Mouse (Mus musculus) mouse embryonic stem cell (cell line): ENCODE data around the gene Kdm6b.

ENCODE experiments used
- in situ Hi-C, 2 experiments: fragments of 300-500 bp; cut with MboI; formaldehyde crosslinking; loops; 1 replicate in 1 of 2; 3 replicates in 1 of 2; pipeline ENCODE4 v1.14.3; 2019 to 2020; ENCODE audit warnings: low sequenced_read_pairs in 2 of 2, low pct_unique_long_range_greater_than_20kb in 1 of 2, mixed read lengths in 1 of 2; ENCODE audit not compliant: unreplicated experiment in 1 of 2

Kdm6b gene

DNA sequence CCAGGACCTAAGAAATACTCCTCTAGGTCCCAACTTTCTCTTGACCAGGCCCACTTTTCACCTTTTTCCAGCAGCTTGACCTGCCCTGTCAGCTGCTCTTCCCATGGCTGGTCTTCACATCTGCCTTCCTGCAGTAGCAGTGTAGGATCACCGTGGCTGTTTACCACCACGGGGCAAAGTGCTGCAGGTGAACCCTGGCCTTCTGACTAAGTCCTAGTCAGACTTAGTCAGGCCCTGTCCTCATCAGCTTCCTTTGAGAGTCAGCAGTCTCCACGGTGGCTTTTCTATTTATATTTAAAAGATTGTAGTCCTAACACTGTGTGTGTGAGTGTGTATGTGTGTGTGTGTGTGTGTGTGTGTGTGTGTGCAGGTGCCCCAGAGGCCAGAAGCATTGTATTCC is 35.7 kb downstream of the Kdm6b start:
- in situ Hi-C loops, result no loop called here

DNA sequence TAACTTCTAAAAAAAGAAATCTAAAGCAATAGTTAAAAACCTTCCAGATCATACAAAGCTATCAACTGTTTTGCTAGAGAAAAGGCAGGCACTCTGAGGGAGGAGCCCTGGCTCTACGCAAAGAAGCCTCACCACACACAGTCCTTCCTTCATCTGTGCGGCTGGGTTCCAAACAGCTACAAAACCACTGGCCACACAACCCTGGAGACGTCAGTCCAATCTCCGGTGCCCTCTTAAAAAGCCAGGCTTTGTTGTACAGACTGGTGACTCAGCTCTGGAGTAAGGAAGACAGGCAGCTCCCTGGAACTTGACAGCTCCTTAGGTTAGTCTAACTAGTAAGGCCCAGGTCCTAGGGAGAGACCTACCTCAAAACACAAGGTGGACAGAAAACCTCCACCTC is 37.8 kb downstream of the Kdm6b start:
- in situ Hi-C loops, result no loop called here

DNA sequence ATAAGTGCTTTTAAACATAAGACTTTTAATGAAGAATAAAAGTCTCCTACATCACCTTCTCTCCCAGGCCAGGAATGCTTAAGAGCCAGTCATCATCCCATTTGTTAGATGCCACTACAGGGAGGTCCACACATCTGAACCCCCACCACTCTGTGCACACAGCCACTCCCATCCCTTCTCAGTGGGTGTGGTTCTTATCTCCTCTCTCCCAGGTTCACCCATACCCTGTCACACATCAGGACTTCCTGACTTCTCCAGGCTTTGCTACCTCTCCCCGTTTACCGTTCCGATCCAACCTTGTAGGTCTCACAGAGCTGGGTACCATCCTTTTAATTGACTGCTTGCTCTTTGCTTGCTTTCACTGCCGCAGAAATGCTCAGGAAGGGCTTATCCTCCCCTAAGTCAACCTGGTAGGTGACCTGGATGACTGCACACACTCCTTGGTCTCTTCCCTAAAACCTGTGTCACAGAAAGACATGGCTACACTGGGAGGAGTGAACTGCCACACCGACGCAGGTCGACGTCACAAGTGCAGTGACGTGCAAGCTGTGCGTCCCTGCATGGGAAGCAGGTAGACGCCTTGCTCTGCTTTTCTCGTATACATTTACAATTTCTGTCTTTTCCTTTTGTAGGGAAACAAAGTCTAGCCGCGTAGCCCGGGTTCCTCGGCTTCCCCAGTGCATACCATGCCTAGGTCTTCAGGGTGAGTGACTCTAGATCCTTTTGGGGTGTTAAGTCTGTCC is 40.1 kb downstream of the Kdm6b start:
- in situ Hi-C loops, result no loop called here

DNA sequence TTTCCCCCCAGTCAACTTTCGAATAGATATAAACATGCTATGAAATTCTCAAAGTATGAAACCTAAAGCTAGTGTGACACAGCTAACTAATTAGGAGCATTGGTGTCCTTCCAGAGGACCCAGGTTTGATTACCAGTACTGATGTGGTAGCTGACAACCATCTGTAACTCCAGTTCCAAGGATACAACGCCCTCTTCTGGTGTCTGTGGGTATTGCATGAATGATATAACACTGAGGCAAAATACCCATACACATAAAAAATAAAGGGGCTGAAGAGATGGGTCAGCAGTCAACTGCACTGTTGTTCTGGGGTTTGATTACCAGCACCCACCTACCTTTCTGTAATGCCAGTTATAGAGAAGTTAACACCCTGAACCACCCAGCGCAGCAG is 40.7 kb downstream of the Kdm6b start:
- in situ Hi-C loops, result no loop called here

DNA sequence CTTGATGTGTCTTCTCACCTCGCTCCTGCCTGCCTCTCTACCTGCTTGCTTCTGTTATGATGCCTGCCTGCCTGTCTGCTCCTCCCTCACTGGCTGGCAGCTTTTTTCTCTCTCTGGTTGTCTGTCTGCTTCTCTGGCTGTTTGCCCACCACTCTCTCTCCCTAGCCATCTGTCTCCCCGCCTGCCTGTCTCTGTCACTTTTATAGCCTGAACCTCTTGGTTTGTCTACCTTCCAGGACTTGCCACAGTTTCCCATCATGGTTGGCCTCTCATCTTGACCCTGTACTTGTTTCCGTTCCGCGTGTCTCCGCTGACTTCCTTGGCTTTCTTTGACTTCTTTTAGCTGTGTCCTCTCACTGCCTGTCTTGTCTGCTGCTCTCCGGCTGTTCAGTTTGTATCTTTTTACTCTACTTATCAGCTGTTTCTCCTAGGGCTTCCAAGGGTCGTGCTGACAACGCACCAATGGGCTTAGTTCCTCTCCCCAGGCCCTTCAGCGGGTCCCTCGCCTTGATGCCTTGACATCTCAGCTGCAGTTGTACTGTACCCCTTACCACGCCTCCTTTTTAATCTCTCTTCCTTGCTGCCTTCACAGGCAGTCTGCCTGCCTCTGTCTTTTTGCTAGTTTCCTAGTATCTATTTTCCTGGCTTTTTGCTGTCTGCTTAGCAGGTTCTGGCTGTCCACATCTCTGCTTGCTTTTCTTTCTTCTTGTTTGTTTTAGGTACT is 41.3 kb downstream of the Kdm6b start:
- in situ Hi-C loops, result no loop called here

DNA sequence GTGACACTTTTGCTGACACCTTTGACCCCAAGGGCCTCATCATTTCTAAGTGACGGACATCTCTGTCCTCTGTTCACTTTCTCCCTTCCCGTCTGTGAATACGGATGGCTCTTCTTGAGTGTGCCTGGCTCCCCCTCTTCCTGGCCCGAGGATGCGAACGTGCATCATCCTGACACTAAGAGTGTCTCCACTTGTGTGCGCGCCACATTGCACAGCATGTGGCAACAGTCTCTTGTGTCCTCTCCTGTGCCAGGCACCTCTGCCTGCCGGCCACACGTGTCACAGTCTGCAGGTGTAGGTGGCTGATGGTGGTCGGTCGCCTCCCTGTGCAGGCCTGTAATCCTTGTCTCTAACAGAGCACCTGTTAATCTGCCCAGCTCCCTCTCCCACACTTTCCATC is 41.9 kb downstream of the Kdm6b start:
- in situ Hi-C loops, result no loop called here

DNA sequence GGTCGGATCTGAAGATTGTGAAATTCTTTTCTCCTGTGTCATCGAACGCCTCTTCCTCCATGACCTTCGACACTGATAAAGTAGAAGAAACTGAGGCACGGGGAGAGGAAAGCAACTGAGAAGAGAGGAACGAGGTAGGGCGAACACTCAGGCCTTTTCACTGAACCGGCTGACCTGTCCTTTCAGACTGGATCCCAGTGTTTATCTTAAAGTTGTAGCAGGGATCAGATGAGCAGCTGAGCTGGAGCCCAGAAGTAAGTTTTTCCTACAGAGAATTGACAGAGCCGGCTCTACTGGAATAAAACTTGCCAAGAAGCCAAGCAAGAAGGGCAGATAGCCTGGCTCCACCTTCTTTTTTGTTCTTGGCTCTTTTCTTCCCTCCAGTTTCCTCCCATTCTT is 42.7 kb downstream of the Kdm6b start:
- in situ Hi-C loops, result no loop called here

DNA sequence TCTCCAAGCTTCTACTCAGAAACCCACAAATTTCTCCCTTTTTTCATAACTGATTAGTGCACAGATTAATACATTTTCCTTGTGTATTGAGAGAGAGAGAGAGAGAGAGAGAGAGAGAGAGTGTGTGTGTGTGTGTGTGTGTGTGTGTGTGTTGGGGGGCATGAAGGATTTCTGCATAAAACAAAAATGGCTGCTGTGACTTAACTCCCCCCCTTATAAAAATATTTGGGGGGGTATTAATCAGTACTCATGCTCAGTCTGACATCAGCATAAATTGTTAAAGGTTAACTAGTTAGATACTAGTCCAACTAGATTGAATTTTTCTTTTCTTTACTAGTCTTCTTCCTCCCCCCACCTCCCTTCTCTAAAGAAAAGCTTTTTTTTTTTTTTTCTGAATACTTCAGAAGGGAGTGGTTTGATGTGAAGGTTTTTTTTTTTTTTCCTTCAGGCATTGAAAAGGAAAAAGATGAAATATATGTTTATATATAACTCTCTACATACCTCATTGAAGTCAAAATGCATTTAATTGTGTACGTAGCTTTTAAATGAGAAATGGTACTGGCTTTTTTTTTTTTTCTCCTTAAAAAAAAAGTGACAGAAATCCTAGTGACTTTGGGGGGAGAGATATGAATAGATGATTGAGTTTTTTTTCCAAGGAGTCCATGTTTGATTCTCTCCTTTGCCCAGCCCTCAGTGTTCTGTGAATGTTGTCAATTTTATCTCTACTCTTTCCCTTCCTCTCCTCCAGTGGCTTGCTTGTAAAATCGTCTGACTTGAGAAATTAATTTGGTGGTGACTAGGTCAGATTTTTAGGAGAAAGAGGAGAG is 43.3 kb downstream of the Kdm6b start:
- in situ Hi-C loops, result no loop called here

DNA sequence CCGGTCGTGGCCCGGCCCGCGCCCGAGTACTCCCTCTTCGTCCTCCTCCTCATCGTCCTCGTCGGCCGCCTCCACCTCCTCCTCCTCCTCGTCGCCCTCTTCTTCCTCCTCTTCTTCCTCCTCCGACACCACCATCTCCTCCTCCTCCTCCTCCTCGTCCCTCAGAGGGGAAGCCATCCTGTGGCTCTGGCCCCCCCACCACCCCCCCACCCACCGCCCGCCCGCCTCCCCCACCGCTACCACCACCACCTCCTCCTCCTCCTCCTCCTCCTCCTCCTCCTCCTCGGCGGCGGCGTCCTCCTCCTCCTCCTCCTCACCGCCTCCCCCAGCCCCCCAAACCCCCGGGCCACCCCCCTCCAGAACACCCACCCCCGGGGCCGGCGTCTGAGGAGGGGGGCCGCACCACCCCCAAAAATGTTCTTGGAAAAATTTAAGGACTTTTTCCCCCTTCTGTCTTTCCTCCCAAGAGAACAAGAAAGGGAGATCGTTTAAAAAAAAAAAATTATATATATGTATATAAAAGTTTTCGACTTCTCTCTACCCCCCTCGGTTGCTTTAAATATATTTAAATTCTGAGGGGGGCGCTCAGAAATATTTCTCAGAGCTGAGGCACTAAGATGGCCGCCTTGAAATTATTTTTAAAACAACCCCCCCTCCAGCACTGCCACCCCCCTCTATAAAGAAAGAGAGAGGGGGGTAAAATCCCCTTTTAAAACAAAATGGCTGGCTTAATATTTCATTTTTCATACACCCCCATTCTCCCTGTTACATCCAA is 44.1 kb downstream of the Kdm6b start, which contains the start of gene Chd3:
Chd3 (minus strand) TSS at position 192 of the 775 bp plus-strand sequence.
- in situ Hi-C loops, result no loop called here

DNA sequence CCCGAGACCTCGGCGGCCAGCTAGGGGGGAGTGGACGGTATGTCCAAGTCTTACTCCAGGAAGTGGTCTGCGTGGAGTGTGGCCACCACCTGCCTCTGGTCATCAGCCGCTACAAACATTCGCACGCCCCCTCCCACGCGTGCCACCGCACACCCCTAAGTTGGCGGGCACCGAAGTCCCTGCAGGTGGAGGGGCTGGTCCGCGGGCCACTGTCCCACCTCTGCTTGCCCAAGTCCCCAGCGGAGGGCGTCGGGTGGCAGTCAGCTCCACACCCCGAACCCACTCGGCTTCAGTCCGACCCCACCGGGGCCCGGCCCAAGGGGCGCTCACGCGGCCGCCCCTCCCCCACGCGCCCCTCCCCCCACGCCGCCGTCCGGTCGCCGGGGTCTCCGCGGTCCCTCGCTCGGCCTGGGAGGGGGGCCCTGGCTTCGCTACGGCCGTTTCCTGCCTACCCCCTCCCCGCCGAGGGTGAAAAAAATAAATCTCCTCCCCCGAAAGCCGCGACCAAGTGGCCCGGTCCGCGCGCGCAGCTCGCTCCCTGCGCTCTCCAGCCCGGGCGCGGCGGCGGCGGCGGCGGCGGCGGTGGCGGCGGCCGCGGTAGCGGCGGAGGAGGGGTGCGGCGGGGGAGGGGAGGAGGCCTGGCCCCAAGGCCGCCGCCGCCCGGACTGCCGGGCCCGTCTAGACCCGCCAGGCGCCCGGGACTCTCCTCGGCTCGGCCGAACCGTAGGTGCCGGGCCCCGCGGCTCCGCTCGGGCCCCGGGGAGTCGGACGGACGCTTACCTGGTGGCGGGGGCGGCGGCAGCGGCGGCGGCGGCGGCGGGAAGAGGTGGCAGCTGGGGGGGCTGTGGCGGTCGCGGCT is 44.9 kb downstream of the Kdm6b start:
- in situ Hi-C loops, result no loop called here

DNA sequence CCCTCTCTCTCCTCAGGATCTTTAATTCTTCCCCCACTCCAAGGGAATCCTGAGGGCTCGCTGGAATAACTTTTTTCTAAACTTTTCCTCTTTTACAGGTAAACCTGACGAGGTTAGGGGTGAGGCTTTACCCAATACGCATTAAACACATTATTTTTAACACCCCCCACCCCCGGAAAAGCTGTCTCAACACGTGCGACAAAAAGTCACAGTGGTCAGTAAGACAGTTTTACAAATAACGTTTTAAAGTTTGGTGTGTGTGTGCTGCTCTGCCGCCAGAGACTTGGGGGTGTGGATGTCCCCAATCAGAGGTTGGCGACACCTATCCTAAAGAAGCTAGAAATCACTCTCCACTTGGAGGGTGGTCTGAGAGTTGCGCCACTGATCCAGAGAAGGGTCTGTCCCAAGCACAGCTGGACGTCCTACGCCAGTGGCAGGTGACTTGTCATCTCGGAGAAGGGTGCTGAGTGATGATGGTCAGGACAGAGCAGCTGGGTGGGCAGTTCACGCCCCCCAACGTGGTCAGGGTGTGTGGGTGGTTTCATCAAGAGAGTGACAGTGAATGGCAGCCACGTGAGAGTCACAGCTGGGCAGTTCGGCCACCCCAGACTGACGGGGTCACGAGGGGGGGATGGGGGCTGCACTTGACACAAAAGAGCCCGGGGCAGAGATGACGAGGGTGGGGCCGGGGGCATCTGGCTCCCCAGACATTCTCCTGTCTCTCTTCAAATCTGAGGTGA is 45.7 kb downstream of the Kdm6b start:
- in situ Hi-C loops, result no loop called here

DNA sequence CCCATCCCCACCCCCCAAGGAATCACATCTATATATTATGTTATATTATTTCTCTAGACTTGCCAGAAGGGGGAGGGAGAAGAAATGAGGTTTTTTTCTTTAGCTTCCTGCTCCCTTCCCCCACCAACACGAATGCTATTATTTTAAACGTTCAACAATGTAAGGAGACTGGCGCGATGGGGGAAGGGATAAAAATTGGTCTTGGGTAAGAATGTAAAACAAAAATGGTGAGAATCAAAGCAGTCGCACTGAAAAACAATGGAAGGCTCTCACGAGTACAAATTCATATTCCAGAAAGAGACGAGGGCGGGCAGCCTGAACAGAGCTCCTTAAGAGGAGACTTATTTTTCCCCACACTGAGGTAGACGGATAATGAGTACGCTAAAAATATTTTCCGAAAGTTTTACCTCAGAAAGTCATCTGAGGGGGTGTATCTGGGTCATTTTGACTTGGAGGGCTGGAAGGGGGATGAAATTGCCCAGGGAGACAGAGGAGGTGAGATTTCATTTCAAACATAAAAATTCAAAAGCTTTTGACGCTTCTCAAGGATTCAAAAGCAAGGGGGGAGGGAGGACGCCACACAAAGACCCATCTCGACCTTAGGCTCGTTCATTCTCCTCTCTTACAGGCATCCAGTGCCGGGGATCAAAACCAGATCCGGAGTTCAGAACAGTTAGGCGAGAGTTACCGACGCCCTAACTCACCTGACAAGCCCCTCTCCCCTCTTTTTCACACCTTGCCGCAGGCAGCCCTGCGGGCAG is 46.4 kb downstream of the Kdm6b start:
- in situ Hi-C loops, result no loop called here

DNA sequence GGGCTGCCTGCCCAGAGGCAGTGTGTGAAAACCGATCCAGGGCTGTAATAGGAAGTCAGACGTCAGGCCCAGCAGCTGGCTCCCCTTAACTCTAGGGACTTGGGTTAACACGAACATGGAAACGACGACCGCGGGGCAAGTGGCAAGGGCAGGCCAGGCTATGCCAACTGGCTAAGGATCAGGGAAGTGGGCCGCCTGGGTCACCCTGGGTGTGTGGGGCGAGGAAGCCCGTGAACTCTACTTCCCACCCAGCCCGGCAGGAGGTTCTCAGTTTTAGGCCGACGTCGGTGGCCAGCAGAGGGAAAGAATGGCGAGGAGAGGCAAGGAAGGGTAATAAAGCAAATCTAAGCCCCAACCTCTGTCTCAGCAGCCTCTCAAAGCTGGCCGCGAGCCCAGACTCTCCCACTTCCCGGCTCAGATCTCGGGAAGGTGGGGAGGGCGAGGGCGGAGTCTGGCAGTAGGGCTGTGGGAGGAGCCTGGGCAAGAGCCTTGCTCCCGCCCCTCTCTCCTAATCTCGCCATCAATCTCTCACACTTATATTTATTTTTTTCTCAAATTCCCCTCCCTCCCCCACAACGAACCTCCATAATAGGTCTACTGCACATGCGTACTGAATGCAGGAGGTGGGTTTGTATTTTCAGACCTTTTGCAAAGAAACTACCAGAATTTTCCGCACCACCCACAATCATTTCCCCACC is 47.2 kb downstream of the Kdm6b start:
- in situ Hi-C loops, result no loop called here

DNA sequence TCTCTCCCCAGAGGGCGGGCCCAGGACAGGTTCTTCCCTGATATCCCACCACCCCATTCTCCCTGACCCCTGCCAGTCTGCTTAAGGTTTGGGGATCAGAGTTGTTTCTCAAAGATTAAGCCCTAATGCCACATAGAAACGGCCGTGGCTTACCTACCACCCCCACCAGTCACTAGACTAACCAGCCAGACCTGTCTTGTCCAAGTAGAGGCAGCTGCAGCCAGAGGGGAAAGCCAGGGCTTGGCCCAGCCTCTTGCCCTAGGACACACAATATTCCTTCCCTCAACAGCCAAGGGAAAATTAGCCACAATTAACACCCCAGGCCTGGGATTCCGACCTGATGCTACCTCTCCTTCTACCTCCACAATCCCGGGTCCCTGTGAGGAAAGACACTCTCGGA is 47.8 kb downstream of the Kdm6b start:
- in situ Hi-C loops, result no loop called here

DNA sequence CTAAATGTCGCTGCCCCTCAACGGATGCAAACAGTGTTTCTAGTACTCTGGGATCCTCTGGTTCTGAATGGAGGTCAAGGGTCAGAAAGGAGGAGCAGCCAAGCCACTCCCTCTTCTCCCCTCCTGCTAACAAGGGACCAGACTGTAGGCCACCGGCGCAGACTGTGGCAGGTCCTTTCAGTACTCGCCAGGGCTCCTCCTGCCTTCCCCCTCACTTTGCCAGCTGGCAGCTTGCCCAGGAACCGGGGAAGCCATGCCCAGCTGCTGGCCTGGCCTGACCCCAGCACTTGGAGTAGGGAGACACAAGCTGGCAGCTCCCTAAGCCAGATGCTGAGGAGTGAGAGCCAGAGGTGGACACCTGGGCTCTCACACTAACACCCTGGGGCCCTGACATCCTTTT is 48.6 kb downstream of the Kdm6b start:
- in situ Hi-C loops, result no loop called here

DNA sequence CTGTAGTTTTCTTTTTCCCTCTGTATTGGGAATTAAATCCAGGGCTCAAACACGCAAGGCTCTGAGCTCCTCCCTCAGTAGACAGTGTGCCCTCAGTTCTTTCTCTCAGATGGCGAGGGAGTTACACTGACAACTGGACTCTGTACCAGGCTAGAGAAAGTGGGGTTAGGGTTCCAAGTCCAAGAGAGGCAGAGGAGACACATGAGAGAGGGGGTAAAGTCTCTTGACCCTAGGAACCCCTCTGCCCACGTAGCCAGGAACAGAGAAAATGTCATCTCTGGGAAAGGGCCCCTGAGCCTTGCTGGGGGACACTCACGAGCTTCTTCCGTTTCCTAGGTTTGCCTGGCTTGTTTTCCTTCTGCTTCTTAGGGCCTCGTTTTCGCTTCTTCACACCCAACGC is 49.1 kb downstream of the Kdm6b start:
- in situ Hi-C loops, result no loop called here
